Mouse (Mus musculus) cerebellum, adult 11 months (tissue): ENCODE measurements around the gene Heatr5b.
"Not testable (repeated sequence)": the region's sequence is repeated elsewhere in the genome, so short reads cannot be mapped to it uniquely, and the experiment has no call there.

ENCODE experiments used
- DNase-seq: peaks from one replicate; pipeline ENCODE4 v3.0.0; 2022

Gene Heatr5b

GRCm38 (mm10) chr17:78834856-78835835 lies at the start of gene Heatr5b, which contains the start of gene Gpatch11:
TSS of gene Heatr5b (minus strand) at chr17:78835364.
TSS of gene Gpatch11 (plus strand) at chr17:78835567.
- DNase-seq = peak; percentile 98

- DNase-seq = no peak
These were observed 48.1 kb upstream of the Heatr5b start for GRCm38 (mm10) chr17:78883291-78883690.

GRCm38 (mm10) chr17:78882401-78883112 lies 47.4 kb upstream of the Heatr5b start, which contains the start of gene Eif2ak2:
TSS of gene Eif2ak2 (minus strand) at chr17:78882573.
- peak; percentile 43 for DNase-seq

- DNase-seq = no peak
These were observed 46.7 kb upstream of the Heatr5b start for GRCm38 (mm10) chr17:78881878-78882304.

GRCm38 (mm10) chr17:78873886-78874285 lies 38.7 kb upstream of the Heatr5b start:
- DNase-seq = no peak

- no peak for DNase-seq
These were observed 21.1 kb upstream of the Heatr5b start for GRCm38 (mm10) chr17:78856243-78856642.

GRCm38 (mm10) chr17:78842271-78842928 lies 7.2 kb upstream of the Heatr5b start:
- DNase-seq = no peak

GRCm38 (mm10) chr17:78836056-78836455 lies 892 bp upstream of the Heatr5b start:
- DNase-seq = no peak

- no peak for DNase-seq
These were observed 10.8 kb downstream of the Heatr5b start for GRCm38 (mm10) chr17:78824346-78824745.

- DNase-seq = no peak
These were observed 25.6 kb downstream of the Heatr5b start for GRCm38 (mm10) chr17:78809582-78809981.

GRCm38 (mm10) chr17:78809019-78809418 lies 26.1 kb downstream of the Heatr5b start:
- no peak for DNase-seq

GRCm38 (mm10) chr17:78797222-78797621 lies 37.9 kb downstream of the Heatr5b start:
- no peak for DNase-seq

GRCm38 (mm10) chr17:78794390-78794789 lies 40.8 kb downstream of the Heatr5b start:
- DNase-seq = no peak

- DNase-seq = no peak
These were observed 43.0 kb downstream of the Heatr5b start for GRCm38 (mm10) chr17:78792122-78792521.

- DNase-seq = no peak
These were observed 43.5 kb downstream of the Heatr5b start for GRCm38 (mm10) chr17:78791690-78792070.

- no peak for DNase-seq
These were observed 44.0 kb downstream of the Heatr5b start for GRCm38 (mm10) chr17:78791068-78791689.

- not testable (repeated sequence) for DNase-seq
These were observed 46.9 kb downstream of the Heatr5b start for GRCm38 (mm10) chr17:78788273-78788672.

GRCm38 (mm10) chr17:78778765-78779164 lies 56.4 kb downstream of the Heatr5b start:
- no peak for DNase-seq

- no peak for DNase-seq
These were observed 62.8 kb downstream of the Heatr5b start for GRCm38 (mm10) chr17:78772317-78772716.

GRCm38 (mm10) chr17:78770932-78771331 lies 64.2 kb downstream of the Heatr5b start:
- no peak for DNase-seq

- DNase-seq = no peak
These were observed 65.8 kb downstream of the Heatr5b start for GRCm38 (mm10) chr17:78769341-78769740.

- DNase-seq = no peak
These were observed 66.2 kb downstream of the Heatr5b start for GRCm38 (mm10) chr17:78768937-78769336.

- DNase-seq = no peak
These were observed 67.6 kb downstream of the Heatr5b start for GRCm38 (mm10) chr17:78767546-78767945.
